Mouse (Mus musculus) heart, postnatal 0 days (tissue): ENCODE data around the gene Mpnd. TPM values are rescaled to one million over a fixed set of nuclear protein-coding genes. Genes with fewer than 3 reads are reported as not detected.

ENCODE experiments used
- ATAC-seq: fragments of 200-750 bp; cut with Nextera tagmentation; 2 replicates; pipeline ENCODE4 v1.8.0; 2017; ENCODE audit warnings: low read depth, moderate number of reproducible peaks, moderate library complexity; ENCODE audit not compliant: insufficient read depth
- DNase-seq: peaks from one replicate; pipeline ENCODE4 v3.0.0-alpha.2; 2016; ENCODE audit warnings: low spot score
- H3K27ac ChIP-seq: fragments of 300-500 bp; sonication (generic); 2 replicates; pipeline ENCODE4 v1.5.1; 2014; ENCODE audit warnings: low read depth, mild to moderate bottlenecking
- H3K27me3 ChIP-seq: fragments of 300-500 bp; sonication (generic); 2 replicates; pipeline ENCODE4 v1.6.1; 2014; ENCODE audit warnings: low read length, mixed read lengths; ENCODE audit not compliant: control insufficient read depth, insufficient read depth
- H3K36me3 ChIP-seq: fragments of 300-500 bp; sonication (generic); replicated peaks from 2 replicates; pipeline ENCODE4 v1.6.1; 2014; ENCODE audit warnings: low read length, mixed read lengths; ENCODE audit not compliant: control insufficient read depth, insufficient read depth
- H3K4me1 ChIP-seq: fragments of 300-500 bp; sonication (generic); 2 replicates; pipeline ENCODE4 v1.6.1; 2014; ENCODE audit warnings: antibody characterized with exemption; ENCODE audit not compliant: control insufficient read depth, insufficient read depth
- H3K4me2 ChIP-seq: fragments of 300-500 bp; sonication (generic); 2 replicates; pipeline ENCODE4 v1.6.1; 2014; ENCODE audit warnings: low read depth, mild to moderate bottlenecking, low read length, moderate library complexity
- H3K4me3 ChIP-seq: fragments of 300-500 bp; sonication (generic); 2 replicates; pipeline ENCODE4 v1.5.1; 2014; ENCODE audit warnings: low read depth, low read length
- H3K9ac ChIP-seq: fragments of 300-500 bp; sonication (generic); replicated peaks from 2 replicates; pipeline ENCODE4 v1.6.1; 2014; ENCODE audit warnings: low read depth, low read length, mixed read lengths
- H3K9me3 ChIP-seq: fragments of 300-500 bp; sonication (generic); replicated peaks from 2 replicates; pipeline ENCODE4 v1.6.1; 2016; ENCODE audit warnings: low read length; ENCODE audit not compliant: control insufficient read depth
- CTCF ChIP-seq: IDR thresholded peaks from 2 replicates; pipeline ENCODE4 v1.5.1; 2016; ENCODE audit warnings: antibody characterized with exemption, control low read depth, low read depth
- EP300 ChIP-seq: IDR thresholded peaks from 2 replicates; pipeline ENCODE4 v1.6.1; 2016; ENCODE audit warnings: antibody characterized with exemption, low read depth
- WGBS: fragments of 180-500 bp; shearing (Covaris S2); extraction: QIAGEN DNeasy Blood & Tissue Kit; methylation state at CpG from one replicate; pipeline ENCODE4 v1.1.7; 2014; 5-methylcytosine and 5-hydroxymethylcytosine counted together
- polyA plus RNA-seq: library from polyadenylated mRNA; unstranded; fragments of >200 nt; fragmentation: Nextera tagmentation; extraction: Ambion mirVana; gene quantifications from 2 replicates; pipeline ENCODE4 v1.2.1, GENCODE M21; 2015
- total RNA-seq: library from RNA; depleted of rRNA; stranded (reverse); fragments of >200 nt; gene quantifications from 2 replicates; pipeline ENCODE4 v1.2.3, GENCODE M21; 2014; ENCODE audit warnings: low replicate concordance; rRNA removed

The Mpnd gene
- total RNA-seq (100 and 114 TPM in 2 replicates), polyA plus RNA-seq (42.5 and 42.9 TPM in 2 replicates)

GRCm38 (mm10) chr17:56005415-56006061 is at the start of gene Mpnd, which contains the start of gene Stap2:
Gene Mpnd, plus strand, starts transcription at chr17:56005711.
Gene Stap2, minus strand, starts transcription at chr17:56005584.
- H3K4me2 ChIP-seq: peak within 1 kb of the TSS; percentile 50
- DNase-seq (peak; percentile 88), ATAC-seq (no peak)
- H3K9me3 ChIP-seq: no peaks in the 10 kb centered on the region
- H3K4me1 ChIP-seq: peaks cover 16% of the 10 kb centered on the region
- WGBS: 32% methylated on average over 13 of the region's 13 CpGs
- H3K9ac ChIP-seq: no peak within 1 kb of the TSS
- H3K27ac ChIP-seq: peak within 1 kb of the TSS; percentile 50
- H3K4me3 ChIP-seq: peak within 1 kb of the TSS; percentile 36
- peaks cover 4% of the 10 kb centered on the region; the same call in 1 of the 2 replicates for H3K27me3 ChIP-seq
- 0 out of 2 replicates have a peak, but pooled peaks cover 9% of the 10 kb centered on the region for H3K36me3 ChIP-seq
- TF ChIP-seq EP300: 0 out of 2 replicates have a peak, but pooled peaks have one; percentile 34
- no peak for TF ChIP-seq CTCF

DNA sequence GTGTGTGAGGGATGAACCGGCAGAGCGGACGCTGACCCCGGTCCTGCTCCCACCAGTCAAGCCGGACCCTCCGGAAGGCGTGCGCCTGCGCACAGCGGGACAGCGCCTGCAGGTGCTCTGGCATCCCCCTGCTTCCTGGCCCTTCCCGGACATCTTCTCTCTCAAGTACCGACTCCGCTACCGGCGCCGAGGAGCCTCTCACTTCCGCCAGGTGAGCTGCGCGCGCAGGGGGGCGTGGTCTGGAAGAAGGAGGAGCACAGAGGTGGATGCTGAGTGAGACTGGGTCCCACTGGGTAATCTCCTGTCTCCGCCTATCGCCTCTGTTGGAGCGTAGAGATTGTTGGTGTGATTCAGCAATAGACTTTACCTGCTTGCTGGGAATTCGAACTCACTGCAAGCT is 49.4 kb upstream of the Mpnd start:
- Histone ChIP-seq H3K4me2 (peak overlapping the region; percentile 47), H3K36me3 (0 out of 2 replicates have a peak, but pooled peaks cover 5% of the 10 kb centered on the region), H3K9me3 (no peaks in the 10 kb centered on the region), H3K4me1 (peaks cover 4% of the 10 kb centered on the region; the same call in 1 of the 2 replicates), H3K27me3 (peaks cover 21% of the 10 kb centered on the region; the same call in 1 of the 2 replicates), H3K4me3 (peak overlapping the region; percentile 25), H3K27ac (no peak overlapping the region), H3K9ac (no peak overlapping the region)
- TF ChIP-seq CTCF (no peak), EP300 (no peak)
- ATAC-seq (no peak), DNase-seq (no peak)
- 2% methylated on average over 25 of the region's 26 CpGs for WGBS

GRCm38 (mm10) chr17:55956591-55956990 is 48.9 kb upstream of the Mpnd start:
- H3K9ac ChIP-seq: no peak overlapping the region
- no peak overlapping the region for H3K4me3 ChIP-seq

DNA sequence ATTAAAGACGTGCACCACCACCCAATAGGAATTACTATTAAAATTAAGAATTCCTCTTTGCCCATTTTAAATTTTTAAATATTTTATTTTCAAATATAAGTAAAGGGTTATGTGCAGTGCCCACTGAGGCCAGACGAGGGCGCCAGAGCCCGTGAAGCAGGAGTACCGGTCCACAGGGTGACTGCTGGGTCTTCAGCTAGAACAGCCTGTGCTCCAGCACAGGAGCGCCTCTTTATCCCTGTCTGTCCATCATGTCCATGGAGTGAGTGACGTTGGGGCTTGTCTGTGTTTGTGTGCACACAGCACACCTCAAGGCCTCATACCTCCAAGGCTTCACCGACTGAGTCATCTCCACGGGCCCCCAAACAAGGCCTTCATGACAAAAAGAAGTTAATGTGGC is 48.3 kb upstream of the Mpnd start:
- Histone ChIP-seq H3K4me1 (peaks cover 4% of the 10 kb centered on the region; the same call in 1 of the 2 replicates), H3K9ac (no peak overlapping the region), H3K27me3 (peaks cover 21% of the 10 kb centered on the region; the same call in 1 of the 2 replicates), H3K4me3 (no peak overlapping the region), H3K4me2 (no peak overlapping the region), H3K27ac (no peak overlapping the region), H3K36me3 (peaks cover 15% of the 10 kb centered on the region), H3K9me3 (no peaks in the 10 kb centered on the region)
- ATAC-seq (no peak), DNase-seq (peak; percentile 76)
- whole genome bisulfite sequencing: 14% methylated on average over 9 of the region's 9 CpGs
- TF ChIP-seq EP300 (no peak), CTCF (peak; percentile 78)

More at GRCm38 (mm10) chr17:55956591-55956990, 48.9 kb upstream of the Mpnd start:
- Histone ChIP-seq H3K4me2 (no peak overlapping the region), H3K36me3 (peaks cover 10% of the 10 kb centered on the region; the same call in 1 of the 2 replicates), H3K4me1 (peaks cover 4% of the 10 kb centered on the region; the same call in 1 of the 2 replicates), H3K27ac (no peak overlapping the region), H3K27me3 (peaks cover 21% of the 10 kb centered on the region; the same call in 1 of the 2 replicates), H3K9me3 (no peaks in the 10 kb centered on the region)
- ATAC-seq (no peak), DNase-seq (no peak)
- WGBS: 40% methylated on average over 6 of the region's 6 CpGs
- TF ChIP-seq CTCF (no peak), EP300 (no peak)

DNA sequence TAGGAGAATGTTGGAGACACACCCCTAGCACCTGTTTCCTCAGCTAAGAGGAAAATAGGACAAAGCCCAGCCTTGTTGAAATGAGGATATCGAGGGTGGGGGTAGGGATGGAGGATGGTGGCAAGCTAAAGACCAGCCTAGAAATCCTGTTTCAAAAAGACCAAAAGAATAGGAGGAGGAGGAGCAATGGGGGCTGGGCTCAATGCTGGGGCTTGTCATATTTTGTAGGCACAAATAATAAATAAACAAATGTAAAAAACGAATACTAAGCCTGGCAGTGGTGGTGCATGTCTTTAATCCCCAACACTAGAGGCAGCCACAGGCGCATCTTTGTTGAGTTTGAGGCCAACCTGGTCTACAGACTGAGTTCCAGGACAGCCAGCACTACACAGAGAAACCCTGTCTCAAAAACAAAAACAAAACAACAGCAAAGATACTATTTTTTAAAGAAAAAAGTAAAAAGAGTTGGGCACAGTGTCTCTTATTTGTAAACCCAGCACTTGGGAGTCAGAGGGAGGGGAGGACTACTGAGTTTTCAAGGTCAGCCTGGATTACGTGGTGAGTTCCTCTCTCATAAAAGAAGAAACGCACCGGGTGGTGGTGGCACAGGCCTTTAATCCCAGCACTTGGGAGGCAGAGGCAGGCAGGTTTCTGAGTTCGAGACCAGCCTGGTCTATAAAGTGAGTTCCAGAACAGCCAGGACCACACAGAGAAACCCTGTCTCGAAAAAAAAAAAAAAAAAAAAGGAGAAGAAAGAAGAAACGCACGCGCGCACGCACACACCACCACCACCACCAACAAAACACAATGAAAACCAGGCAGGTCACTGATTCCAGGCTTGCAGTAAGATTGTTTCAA is 47.6 kb upstream of the Mpnd start:
- no peak for TF ChIP-seq EP300
- no peak for TF ChIP-seq CTCF
- H3K27me3 ChIP-seq: peaks cover 21% of the 10 kb centered on the region; the same call in 1 of the 2 replicates
- peak overlapping the region; percentile 95; the same call in 1 of the 2 replicates for H3K27ac ChIP-seq
- ATAC-seq (no peak), DNase-seq (no peak)
- WGBS: 76% methylated on average over 13 of the region's 13 CpGs
- no peaks in the 10 kb centered on the region for H3K9me3 ChIP-seq
- H3K9ac ChIP-seq: no peak overlapping the region; the same call in 1 of the 2 replicates
- peak overlapping the region; percentile 59 for H3K4me2 ChIP-seq
- peaks cover 19% of the 10 kb centered on the region for H3K36me3 ChIP-seq
- H3K4me3 ChIP-seq: no peak overlapping the region; the same call in 1 of the 2 replicates
- H3K4me1 ChIP-seq: peaks cover 4% of the 10 kb centered on the region; the same call in 1 of the 2 replicates
